Mouse (Mus musculus) heart, embryonic 13.5 days (tissue): ENCODE data around the gene Atpif1. TPM values are rescaled to one million over a fixed set of nuclear protein-coding genes. Genes with fewer than 3 reads are reported as not detected.

ENCODE experiments used
- ATAC-seq: fragments of 200-750 bp; cut with Nextera tagmentation; 2 replicates; pipeline ENCODE4 v1.8.0; 2017; ENCODE audit warnings: moderate TSS enrichment; ENCODE audit not compliant: insufficient number of reproducible peaks, low FRiP score, low TSS enrichment; ENCODE audit errors: extremely low read depth
- H3K27ac ChIP-seq: fragments of 300-500 bp; sonication (generic); replicated peaks from 2 replicates; pipeline ENCODE4 v1.5.1; 2015; ENCODE audit warnings: moderate library complexity, mild to moderate bottlenecking, inconsistent platforms
- H3K27me3 ChIP-seq: fragments of 300-500 bp; sonication (generic); replicated peaks from 2 replicates; pipeline ENCODE4 v1.6.1; 2015; ENCODE audit warnings: mild to moderate bottlenecking, inconsistent platforms
- H3K36me3 ChIP-seq: fragments of 300-500 bp; sonication (generic); 2 replicates; pipeline ENCODE4 v1.6.1; 2015; ENCODE audit warnings: mild to moderate bottlenecking, inconsistent platforms
- H3K4me1 ChIP-seq: fragments of 300-500 bp; sonication (generic); 2 replicates; pipeline ENCODE4 v1.6.1; 2015; ENCODE audit warnings: inconsistent platforms
- H3K4me2 ChIP-seq: fragments of 300-500 bp; sonication (generic); 2 replicates; pipeline ENCODE4 v1.6.1; 2015; ENCODE audit warnings: inconsistent platforms, mild to moderate bottlenecking, moderate library complexity
- H3K4me3 ChIP-seq: fragments of 300-500 bp; sonication (generic); 2 replicates; pipeline ENCODE4 v1.5.1; 2015; ENCODE audit warnings: moderate library complexity, mild to moderate bottlenecking, inconsistent platforms
- H3K9ac ChIP-seq: fragments of 300-500 bp; sonication (generic); 2 replicates; pipeline ENCODE4 v1.6.1; 2015; ENCODE audit warnings: inconsistent platforms, mild to moderate bottlenecking, moderate library complexity
- H3K9me3 ChIP-seq: fragments of 300-500 bp; sonication (generic); 2 replicates; pipeline ENCODE4 v1.6.1; 2016; ENCODE audit warnings: inconsistent platforms
- WGBS: fragments of 180-500 bp; shearing (Covaris S2); methylation state at CpG from one replicate; pipeline ENCODE4 v1.1.7; 2015; ENCODE audit warnings: mixed read lengths; 5-methylcytosine and 5-hydroxymethylcytosine counted together
- polyA plus RNA-seq: library from polyadenylated mRNA; unstranded; fragments of >200 nt; fragmentation: Nextera tagmentation; extraction: Ambion mirVana; gene quantifications from 2 replicates; pipeline ENCODE4 v1.2.1, GENCODE M21; 2015

Gene Atpif1
- polyA plus RNA-seq, 1 experiment from 2014 or later, result 1,230 TPM

DNA sequence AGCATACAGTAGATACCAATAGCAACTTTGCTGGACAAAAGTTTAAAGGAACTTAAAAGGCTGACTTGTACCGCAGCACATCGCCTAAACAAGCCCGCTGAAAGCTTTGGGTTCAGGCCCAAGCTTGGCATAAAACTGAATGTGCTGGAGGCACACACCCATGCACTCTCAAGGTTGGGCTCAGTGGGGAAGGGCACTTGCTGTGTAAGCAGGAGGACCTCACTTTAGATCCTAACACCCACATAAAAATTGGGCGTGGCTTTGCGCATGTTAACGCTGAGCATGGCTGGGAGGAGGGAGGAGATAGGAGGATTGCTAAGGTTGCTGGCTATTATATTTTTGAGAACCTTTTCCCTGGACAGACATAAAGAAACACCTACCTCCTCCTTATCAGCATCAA is 8.7 kb downstream of the Atpif1 start:
- H3K9me3 ChIP-seq, result no peaks in the 10 kb centered on the region
- no peaks in the 10 kb centered on the region for H3K27me3 ChIP-seq
- 49% methylated on average over 6 of the region's 6 CpGs for WGBS
- no peak overlapping the region for H3K4me3 ChIP-seq
- H3K9ac ChIP-seq, result peak overlapping the region; percentile 48; the same call in 1 of the 2 replicates
- no peak for ATAC-seq
- H3K27ac ChIP-seq, result peak overlapping the region; percentile 53
- H3K4me2 ChIP-seq, result peak overlapping the region; percentile 4; the same call in 1 of the 2 replicates
- peaks cover 10% of the 10 kb centered on the region for H3K36me3 ChIP-seq
- peaks cover 16% of the 10 kb centered on the region for H3K4me1 ChIP-seq

DNA sequence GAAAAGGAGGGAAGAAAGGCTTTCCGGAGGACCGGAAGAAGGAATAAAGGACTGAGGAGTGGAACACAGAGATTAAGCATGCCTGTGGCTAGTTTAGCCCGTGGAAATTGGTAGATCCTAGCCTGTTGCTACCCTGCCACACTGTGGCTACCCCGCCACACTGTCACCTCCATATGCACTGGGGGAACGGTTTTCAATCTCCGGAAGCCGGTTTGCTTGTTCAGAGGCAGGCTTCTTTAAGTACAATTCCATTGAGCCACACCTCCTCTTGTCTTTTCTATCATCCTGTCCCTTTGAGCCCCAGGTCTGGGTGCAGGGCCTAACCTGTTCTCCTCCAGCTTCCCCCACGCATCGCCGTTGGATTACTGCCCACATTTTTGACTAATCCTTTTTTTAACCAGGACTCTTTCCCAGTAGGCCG is 9.1 kb downstream of the Atpif1 start:
- no peak overlapping the region for H3K4me3 ChIP-seq
- H3K4me2 ChIP-seq, result peak overlapping the region; percentile 4; the same call in 1 of the 2 replicates
- WGBS, result 23% methylated on average over 11 of the region's 11 CpGs
- no peak for ATAC-seq
- H3K27me3 ChIP-seq, result no peaks in the 10 kb centered on the region
- 0 out of 2 replicates have a peak, but pooled peaks cover 6% of the 10 kb centered on the region for H3K36me3 ChIP-seq
- peaks cover 13% of the 10 kb centered on the region for H3K4me1 ChIP-seq
- H3K9me3 ChIP-seq, result no peaks in the 10 kb centered on the region
- H3K27ac ChIP-seq, result peak overlapping the region; percentile 53
- peak overlapping the region; percentile 48; the same call in 1 of the 2 replicates for H3K9ac ChIP-seq

DNA sequence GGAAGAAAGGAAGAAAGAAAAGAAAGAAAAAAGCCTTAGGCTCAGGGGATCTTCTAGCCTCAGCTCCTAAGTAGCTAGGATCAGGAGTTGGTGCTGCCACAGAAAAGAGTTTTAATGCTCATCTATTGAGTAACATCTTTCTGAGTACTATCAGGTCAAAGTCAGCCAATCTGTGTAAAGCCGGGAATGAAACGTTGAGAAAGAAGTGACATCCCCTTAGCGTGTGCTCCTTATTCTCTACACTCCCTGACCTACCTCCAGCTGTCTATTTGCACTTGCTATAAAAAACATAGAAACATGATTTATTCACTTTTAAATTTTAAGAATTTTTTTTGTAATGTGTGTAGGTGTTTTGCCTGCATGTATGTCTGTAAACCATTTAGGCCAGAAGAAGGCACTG is 14.3 kb downstream of the Atpif1 start:
- no peak overlapping the region for H3K27ac ChIP-seq
- no peaks in the 10 kb centered on the region for H3K36me3 ChIP-seq
- H3K4me2 ChIP-seq, result no peak overlapping the region
- 79% methylated on average over 3 of the region's 3 CpGs for WGBS
- no peak for ATAC-seq
- H3K9ac ChIP-seq, result no peak overlapping the region
- H3K27me3 ChIP-seq, result no peaks in the 10 kb centered on the region
- H3K4me3 ChIP-seq, result no peak overlapping the region
- H3K9me3 ChIP-seq, result no peaks in the 10 kb centered on the region
- peaks cover 10% of the 10 kb centered on the region for H3K4me1 ChIP-seq

DNA sequence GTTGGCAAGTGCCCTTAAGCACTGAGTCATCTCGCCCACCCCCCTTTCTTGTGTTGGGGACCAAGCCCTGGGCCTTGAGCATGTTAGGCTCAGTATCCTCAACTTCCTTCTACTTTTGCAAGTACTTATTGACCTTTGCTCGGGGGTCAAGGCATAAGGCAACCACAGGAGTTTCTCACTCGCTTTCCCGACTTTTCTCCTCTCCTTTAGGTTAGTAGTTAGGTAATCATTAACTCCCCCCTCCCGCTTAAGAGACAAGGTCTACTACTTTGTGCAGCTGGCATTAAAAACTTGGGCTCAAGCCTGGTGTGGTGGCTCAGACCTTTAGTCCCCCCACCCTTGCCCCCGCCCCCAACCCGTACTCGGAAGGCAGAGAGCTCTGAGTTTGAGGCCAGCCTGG is 15.4 kb downstream of the Atpif1 start:
- Histone ChIP-seq H3K4me2 (no peak overlapping the region), H3K27me3 (no peaks in the 10 kb centered on the region), H3K36me3 (no peaks in the 10 kb centered on the region), H3K9me3 (no peaks in the 10 kb centered on the region), H3K9ac (no peak overlapping the region), H3K4me3 (no peak overlapping the region), H3K27ac (no peak overlapping the region), H3K4me1 (peaks cover 19% of the 10 kb centered on the region)
- no peak for ATAC-seq
- WGBS, result 71% methylated on average over 8 of the region's 8 CpGs

DNA sequence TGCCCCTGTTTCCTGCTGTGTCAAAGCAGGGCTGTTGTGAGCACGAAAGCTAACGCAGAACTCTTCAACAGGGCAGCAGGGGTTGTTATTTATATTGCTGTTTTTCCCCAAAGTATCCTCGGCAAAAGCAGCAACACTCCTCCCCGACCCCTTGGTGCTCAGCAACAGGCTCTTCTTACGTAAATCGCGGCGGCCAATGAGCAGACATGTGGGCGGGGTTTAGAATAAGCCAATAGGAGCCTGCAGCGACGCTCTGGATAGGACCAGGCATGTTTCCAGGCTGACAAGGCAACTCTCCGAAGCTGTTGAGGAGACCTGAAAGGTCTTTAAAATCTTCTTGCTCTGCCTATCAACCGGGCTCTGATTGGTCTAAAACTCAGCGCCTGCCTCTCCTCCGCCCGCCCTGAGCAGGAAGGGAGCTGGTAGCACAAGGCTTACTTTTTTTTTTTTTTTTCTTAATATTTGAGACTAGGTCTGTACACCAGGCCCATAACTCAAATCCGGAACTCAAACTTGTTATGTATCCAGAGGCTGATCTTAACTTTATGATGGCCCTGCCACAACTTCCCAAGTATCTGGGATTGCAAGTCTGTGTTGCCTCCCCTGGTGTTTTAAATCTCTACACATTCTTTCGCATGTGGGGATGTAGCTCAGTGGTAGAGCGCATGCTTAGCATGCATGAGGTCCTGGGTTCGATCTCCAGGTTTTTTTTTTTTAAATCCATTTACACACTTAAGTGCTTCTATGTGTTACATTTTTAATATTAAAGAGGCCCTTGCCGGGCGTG is 17.9 kb downstream of the Atpif1 start:
- ATAC-seq, result peak; percentile 95
- peak overlapping the region; percentile 62 for H3K4me3 ChIP-seq
- peak overlapping the region; percentile 93 for H3K4me2 ChIP-seq
- H3K36me3 ChIP-seq, result no peaks in the 10 kb centered on the region
- peak overlapping the region; percentile 92 for H3K27ac ChIP-seq
- no peaks in the 10 kb centered on the region for H3K27me3 ChIP-seq
- H3K9ac ChIP-seq, result peak overlapping the region; percentile 82
- H3K4me1 ChIP-seq, result peaks cover 22% of the 10 kb centered on the region
- WGBS, result 20% methylated on average over 22 of the region's 22 CpGs
- no peaks in the 10 kb centered on the region for H3K9me3 ChIP-seq

DNA sequence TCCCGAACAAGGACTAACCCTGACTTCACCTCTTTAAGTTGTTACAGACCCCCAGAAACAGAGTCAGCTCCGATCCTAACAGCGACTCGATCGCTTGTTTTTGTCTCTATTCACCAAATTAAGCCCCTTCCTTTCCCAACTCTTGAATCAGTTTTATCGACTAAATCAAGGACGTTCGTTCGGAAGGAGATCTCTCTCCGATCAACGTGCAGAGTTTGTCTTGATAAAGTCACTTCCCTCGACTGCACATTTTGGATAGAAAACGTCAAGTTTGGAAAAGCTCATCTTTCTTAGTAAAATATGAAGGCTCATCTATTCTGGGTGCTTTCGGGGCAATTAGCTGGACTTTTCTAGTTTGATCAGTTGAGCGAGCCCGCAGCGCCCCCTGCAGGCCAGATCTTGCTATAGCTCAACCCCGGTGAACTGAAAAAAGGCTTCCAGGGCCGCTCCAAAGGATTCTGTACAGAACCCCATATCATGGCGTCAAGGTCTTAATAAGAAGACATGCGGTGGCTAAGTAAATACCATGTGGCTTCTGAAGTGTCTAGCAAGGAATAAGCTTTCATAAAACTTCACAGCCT is 18.8 kb downstream of the Atpif1 start:
- peak overlapping the region; percentile 93 for H3K4me2 ChIP-seq
- H3K9me3 ChIP-seq, result no peaks in the 10 kb centered on the region
- no peaks in the 10 kb centered on the region for H3K27me3 ChIP-seq
- H3K27ac ChIP-seq, result peak overlapping the region; percentile 92
- peak overlapping the region; percentile 62 for H3K4me3 ChIP-seq
- H3K4me1 ChIP-seq, result peaks cover 24% of the 10 kb centered on the region
- H3K9ac ChIP-seq, result peak overlapping the region; percentile 82
- 2% methylated on average over 21 of the region's 21 CpGs for WGBS
- ATAC-seq, result no peak
- no peaks in the 10 kb centered on the region for H3K36me3 ChIP-seq

DNA sequence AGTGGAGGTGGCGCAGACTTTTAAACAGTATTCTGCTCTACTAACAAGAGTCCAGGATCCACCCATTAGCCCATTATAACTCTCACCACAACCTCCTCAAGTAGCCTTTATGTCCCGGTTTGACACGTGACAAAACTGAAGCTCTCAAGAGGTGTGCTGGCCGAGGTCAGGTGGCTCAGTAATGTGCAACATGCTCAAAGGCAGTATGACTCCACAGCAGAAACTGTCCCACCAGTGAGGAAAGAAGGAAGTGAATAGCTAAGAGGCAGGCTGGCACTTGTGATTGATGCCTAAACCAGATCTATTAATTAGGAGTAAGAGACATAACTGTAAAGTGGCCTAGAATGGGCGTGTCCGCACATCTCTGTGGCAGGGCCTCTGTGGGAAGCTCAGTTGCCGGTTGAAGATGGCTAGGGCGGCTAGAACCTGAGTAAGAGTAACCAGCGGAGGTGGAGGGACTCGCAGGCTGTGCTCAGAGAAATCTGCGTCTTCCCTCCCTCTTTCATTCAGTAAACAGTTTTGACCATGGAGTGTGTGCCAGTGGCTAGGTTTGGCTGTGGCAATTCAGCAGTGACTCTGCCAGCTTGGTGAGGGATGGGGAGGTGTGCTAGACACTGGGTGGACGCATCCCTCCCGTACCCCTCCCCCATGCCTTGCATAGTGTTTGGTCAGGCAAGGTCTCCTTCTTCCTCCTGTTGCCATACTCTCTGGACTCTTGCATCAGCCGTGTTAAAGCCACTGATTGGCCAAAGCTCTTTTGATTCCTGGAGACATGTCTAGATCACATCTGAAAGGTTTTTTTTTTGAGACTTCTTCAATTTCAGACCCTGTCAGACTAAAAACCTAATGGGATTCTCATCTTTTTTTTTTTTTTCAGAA is 19.8 kb downstream of the Atpif1 start:
- Histone ChIP-seq H3K4me3 (no peak overlapping the region), H3K4me2 (peak overlapping the region; percentile 93; the same call in 1 of the 2 replicates)
- no peak for ATAC-seq

DNA sequence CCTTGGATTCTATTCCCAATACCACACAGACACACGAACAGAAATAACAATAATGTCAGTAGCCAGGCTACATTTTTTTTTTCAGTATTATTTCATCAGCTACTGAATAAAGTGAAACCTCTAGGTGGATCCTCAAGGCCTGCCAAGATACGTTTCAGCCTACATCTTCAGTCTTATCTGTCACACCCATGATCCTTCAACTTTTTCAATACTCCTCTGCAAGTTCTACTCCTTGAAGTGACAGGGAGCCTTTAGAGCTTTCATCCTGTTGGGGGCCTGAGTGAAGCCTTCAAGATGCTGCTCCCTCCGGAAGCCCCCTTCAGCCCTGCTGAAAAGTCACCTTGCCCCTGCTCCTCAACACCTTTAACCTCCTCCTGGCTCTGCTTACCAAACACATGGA is 21.4 kb downstream of the Atpif1 start:
- Histone ChIP-seq H3K9ac (no peak overlapping the region), H3K27me3 (no peaks in the 10 kb centered on the region), H3K4me2 (no peak overlapping the region), H3K9me3 (no peaks in the 10 kb centered on the region), H3K36me3 (no peaks in the 10 kb centered on the region), H3K27ac (no peak overlapping the region), H3K4me1 (peaks cover 44% of the 10 kb centered on the region), H3K4me3 (no peak overlapping the region)
- no peak for ATAC-seq
- 68% methylated on average over 3 of the region's 3 CpGs for WGBS

More for the DNA sequence above, 19.8 kb downstream of the Atpif1 start:
- Histone ChIP-seq H3K4me1 (peaks cover 30% of the 10 kb centered on the region), H3K9me3 (no peaks in the 10 kb centered on the region), H3K9ac (no peak overlapping the region), H3K27me3 (no peaks in the 10 kb centered on the region), H3K27ac (0 out of 2 replicates have a peak overlapping the region, but pooled peaks have one; percentile 2), H3K36me3 (no peaks in the 10 kb centered on the region)
- 37% methylated on average over 14 of the region's 14 CpGs for WGBS

DNA sequence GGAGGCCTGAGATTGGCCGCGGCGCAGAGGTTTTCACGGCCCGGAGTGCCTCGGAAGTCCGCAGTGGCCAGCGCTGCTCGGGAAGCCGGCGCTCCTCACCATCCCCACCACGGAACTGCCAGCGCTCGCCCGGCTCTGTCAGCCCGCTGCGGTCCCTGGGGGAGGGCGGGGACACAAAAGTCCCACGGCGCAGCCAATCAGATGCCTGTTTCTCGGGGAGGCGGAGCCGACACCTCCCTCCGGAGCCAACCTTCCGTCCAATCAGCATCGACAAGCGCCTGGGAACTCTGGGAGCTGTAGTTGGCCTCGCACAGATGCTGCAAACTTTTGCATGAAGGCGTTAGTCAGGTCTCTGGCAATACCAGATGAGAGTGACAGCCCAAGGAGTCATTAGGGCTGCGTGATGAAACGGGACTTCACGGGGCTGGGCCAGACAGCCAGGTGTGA is 23.1 kb downstream of the Atpif1 start, which contains the start of gene Sesn2:
Gene Sesn2, minus strand, starts transcription at position 150 of the 447 bp plus-strand sequence.
- Histone ChIP-seq H3K27ac (peak within 1 kb of the TSS; percentile 81), H3K9ac (peak within 1 kb of the TSS; percentile 90), H3K4me2 (peak within 1 kb of the TSS; percentile 93), H3K27me3 (no peaks in the 10 kb centered on the region), H3K4me1 (peaks cover 41% of the 10 kb centered on the region), H3K36me3 (no peaks in the 10 kb centered on the region), H3K9me3 (no peaks in the 10 kb centered on the region), H3K4me3 (peak within 1 kb of the TSS; percentile 81)
- 0% methylated on average over 32 of the region's 32 CpGs for WGBS
- peak; percentile 92 for ATAC-seq

DNA sequence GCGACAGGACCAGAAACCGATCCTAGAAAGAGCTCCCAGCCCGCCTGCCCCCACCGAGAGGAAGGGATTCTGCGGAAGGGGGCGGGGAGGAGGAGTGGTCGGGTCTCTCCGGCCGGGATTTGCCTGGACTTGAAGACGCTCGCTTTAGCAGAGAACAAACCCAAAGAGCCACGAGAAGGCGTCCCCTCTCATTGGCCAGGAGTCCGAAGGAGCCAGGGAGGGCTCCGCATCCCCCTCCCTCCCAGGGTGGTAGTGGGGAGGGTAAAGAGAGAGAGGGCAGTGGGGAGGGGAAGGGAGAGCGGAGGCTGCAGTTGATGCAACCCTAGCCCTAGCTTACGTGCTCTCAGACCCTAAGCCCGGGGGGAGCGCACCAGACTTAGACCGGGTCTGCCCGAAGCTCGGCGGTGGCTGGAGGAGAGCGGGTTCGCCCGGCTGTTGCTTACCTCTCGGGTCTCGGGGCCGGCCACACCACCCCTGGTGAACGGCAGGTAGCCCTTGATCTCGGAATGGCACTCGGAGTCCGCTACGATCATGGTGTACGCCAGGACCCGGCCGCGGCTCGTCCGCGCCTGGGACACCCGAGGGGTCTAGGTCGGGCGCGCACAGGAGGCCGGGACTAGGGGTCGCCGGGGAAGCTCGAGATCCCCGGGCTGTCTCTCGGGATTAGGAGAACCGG is 23.7 kb downstream of the Atpif1 start:
- H3K9me3 ChIP-seq, result no peaks in the 10 kb centered on the region
- peak overlapping the region; percentile 81 for H3K27ac ChIP-seq
- peak overlapping the region; percentile 81 for H3K4me3 ChIP-seq
- ATAC-seq, result peak; percentile 48
- no peaks in the 10 kb centered on the region for H3K36me3 ChIP-seq
- H3K4me2 ChIP-seq, result peak overlapping the region; percentile 93
- no peaks in the 10 kb centered on the region for H3K27me3 ChIP-seq
- peaks cover 47% of the 10 kb centered on the region for H3K4me1 ChIP-seq
- H3K9ac ChIP-seq, result peak overlapping the region; percentile 90
- under 1% methylated on average over 51 of the region's 52 CpGs for WGBS
